Mouse (Mus musculus): ENCODE data around the gene Foxp2. TPM values are rescaled to one million over a fixed set of nuclear protein-coding genes. Genes with fewer than 3 reads are reported as not detected.

Gene Foxp2
- total and polyA plus RNA-seq, 3 experiments: 2.0 to 3.6 (median 2.0) TPM

GRCm38 (mm10) chr6:15008113-15008512, 107.0 kb downstream of the Foxp2 start:
- no peak overlapping the region for H3K4me3 ChIP-seq
- no peak for TF ChIP-seq CTCF (IDR thresholded peaks at IDR 0.05)
- TF ChIP-seq EP300 (IDR thresholded peaks at IDR 0.05; ENCODE audit: insufficient read depth, low read depth, low read length): no peak
- TF ChIP-seq POLR2A (IDR thresholded peaks at IDR 0.05; ENCODE audit: insufficient read depth, low read depth, low read length): no peak
- no peaks in the 10 kb centered on the region for H3K79me2 ChIP-seq (replicated peaks; ENCODE audit: control insufficient read depth, insufficient read depth, low read length)
- H3K27me3 ChIP-seq (ENCODE audit: control insufficient read depth, insufficient read depth, low read length): no peaks in the 10 kb centered on the region
- 59% methylated on average over 1 of the region's 1 CpGs for WGBS
- intact Hi-C loops (cut with DNase I): no loop called here
- no peak overlapping the region for H3K27ac ChIP-seq
- no peaks in the 10 kb centered on the region for H3K36me3 ChIP-seq (ENCODE audit: control insufficient read depth, insufficient read depth, low read length)
- H3K9ac ChIP-seq (ENCODE audit: low read depth, low read length): no peak overlapping the region
- DNase-seq: no peak
- no peaks in the 10 kb centered on the region for H3K4me1 ChIP-seq (ENCODE audit: control insufficient read depth, insufficient read depth, low read length)

- TF ChIP-seq POLR2A (IDR thresholded peaks at IDR 0.05; ENCODE audit: insufficient read depth, low read depth, low read length) (no peak), EP300 (IDR thresholded peaks at IDR 0.05; ENCODE audit: insufficient read depth, low read depth, low read length) (no peak), CTCF (IDR thresholded peaks at IDR 0.05) (no peak)
- Histone ChIP-seq H3K27ac (no peak overlapping the region), H3K27me3 (ENCODE audit: control insufficient read depth, insufficient read depth, low read length) (no peaks in the 10 kb centered on the region), H3K4me1 (ENCODE audit: control insufficient read depth, insufficient read depth, low read length) (no peaks in the 10 kb centered on the region), H3K36me3 (ENCODE audit: control insufficient read depth, insufficient read depth, low read length) (no peaks in the 10 kb centered on the region), H3K4me3 (no peak overlapping the region), H3K79me2 (replicated peaks; ENCODE audit: control insufficient read depth, insufficient read depth, low read length) (no peaks in the 10 kb centered on the region), H3K9ac (ENCODE audit: low read depth, low read length) (no peak overlapping the region)
- intact Hi-C loops (cut with DNase I): no loop called here
- WGBS: 75% methylated on average over 3 of the region's 3 CpGs
- DNase-seq: no peak
Measured at GRCm38 (mm10) chr6:15028488-15028887, 127.3 kb downstream of the Foxp2 start.

- Histone ChIP-seq H3K27ac (no peak overlapping the region), H3K4me3 (no peak overlapping the region), H3K36me3 (ENCODE audit: control insufficient read depth, insufficient read depth, low read length) (no peaks in the 10 kb centered on the region), H3K27me3 (ENCODE audit: control insufficient read depth, insufficient read depth, low read length) (no peaks in the 10 kb centered on the region), H3K4me1 (ENCODE audit: control insufficient read depth, insufficient read depth, low read length) (no peaks in the 10 kb centered on the region), H3K79me2 (replicated peaks; ENCODE audit: control insufficient read depth, insufficient read depth, low read length) (no peaks in the 10 kb centered on the region), H3K9ac (ENCODE audit: low read depth, low read length) (no peak overlapping the region)
- no peak for DNase-seq
- WGBS: 32% methylated on average over 7 of the region's 7 CpGs
- intact Hi-C loops (cut with DNase I): no loop called here
- TF ChIP-seq EP300 (IDR thresholded peaks at IDR 0.05; ENCODE audit: insufficient read depth, low read depth, low read length) (no peak), CTCF (IDR thresholded peaks at IDR 0.05) (no peak), POLR2A (IDR thresholded peaks at IDR 0.05; ENCODE audit: insufficient read depth, low read depth, low read length) (no peak)
Measured at GRCm38 (mm10) chr6:15029446-15030125, 128.4 kb downstream of the Foxp2 start.

GRCm38 (mm10) chr6:15063246-15063645, 162.1 kb downstream of the Foxp2 start:
- 70% methylated on average over 1 of the region's 1 CpGs for WGBS
- Histone ChIP-seq H3K36me3 (ENCODE audit: control insufficient read depth, insufficient read depth, low read length) (no peaks in the 10 kb centered on the region), H3K4me1 (ENCODE audit: control insufficient read depth, insufficient read depth, low read length) (no peaks in the 10 kb centered on the region), H3K79me2 (replicated peaks; ENCODE audit: control insufficient read depth, insufficient read depth, low read length) (no peaks in the 10 kb centered on the region), H3K27me3 (ENCODE audit: control insufficient read depth, insufficient read depth, low read length) (no peaks in the 10 kb centered on the region), H3K27ac (no peak overlapping the region), H3K9ac (ENCODE audit: low read depth, low read length) (no peak overlapping the region), H3K4me3 (no peak overlapping the region)
- DNase-seq: no peak
- no peak for TF ChIP-seq EP300 (IDR thresholded peaks at IDR 0.05; ENCODE audit: insufficient read depth, low read depth, low read length)
- no peak for TF ChIP-seq CTCF (IDR thresholded peaks at IDR 0.05)
- no peak for TF ChIP-seq POLR2A (IDR thresholded peaks at IDR 0.05; ENCODE audit: insufficient read depth, low read depth, low read length)
- intact Hi-C loops (cut with DNase I): no loop called here

GRCm38 (mm10) chr6:15101548-15101947, 200.4 kb downstream of the Foxp2 start:
- Histone ChIP-seq H3K27ac (no peak overlapping the region), H3K79me2 (replicated peaks; ENCODE audit: control insufficient read depth, insufficient read depth, low read length) (no peaks in the 10 kb centered on the region), H3K9ac (ENCODE audit: low read depth, low read length) (no peak overlapping the region), H3K36me3 (ENCODE audit: control insufficient read depth, insufficient read depth, low read length) (no peaks in the 10 kb centered on the region), H3K27me3 (ENCODE audit: control insufficient read depth, insufficient read depth, low read length) (no peaks in the 10 kb centered on the region), H3K4me3 (no peak overlapping the region), H3K4me1 (ENCODE audit: control insufficient read depth, insufficient read depth, low read length) (no peaks in the 10 kb centered on the region)
- WGBS: 85% methylated on average over 1 of the region's 1 CpGs
- intact Hi-C loops (cut with DNase I): no loop called here
- TF ChIP-seq CTCF (IDR thresholded peaks at IDR 0.05) (no peak), POLR2A (IDR thresholded peaks at IDR 0.05; ENCODE audit: insufficient read depth, low read depth, low read length) (no peak), EP300 (IDR thresholded peaks at IDR 0.05; ENCODE audit: insufficient read depth, low read depth, low read length) (no peak)
- no peak for DNase-seq

- TF ChIP-seq EP300 (IDR thresholded peaks at IDR 0.05; ENCODE audit: insufficient read depth, low read depth, low read length) (no peak), CTCF (IDR thresholded peaks at IDR 0.05) (peak; percentile 17; the same call in 1 of the 2 replicates)
- Histone ChIP-seq H3K4me3 (no peak overlapping the region), H3K27me3 (ENCODE audit: control insufficient read depth, insufficient read depth, low read length) (no peaks in the 10 kb centered on the region), H3K4me1 (ENCODE audit: control insufficient read depth, insufficient read depth, low read length) (no peaks in the 10 kb centered on the region), H3K36me3 (ENCODE audit: control insufficient read depth, insufficient read depth, low read length) (no peaks in the 10 kb centered on the region), H3K9ac (ENCODE audit: low read depth, low read length) (no peak overlapping the region), H3K79me2 (replicated peaks; ENCODE audit: control insufficient read depth, insufficient read depth, low read length) (no peaks in the 10 kb centered on the region), H3K27ac (no peak overlapping the region)
- DNase-seq: no peak
- 70% methylated on average over 5 of the region's 5 CpGs for WGBS
- intact Hi-C loops (cut with DNase I): no loop called here
Measured at GRCm38 (mm10) chr6:15120916-15121315, 219.8 kb downstream of the Foxp2 start.
